Comparison of ENCODE assay signal across 30 mouse cellular contexts in the genomic region with DNA sequence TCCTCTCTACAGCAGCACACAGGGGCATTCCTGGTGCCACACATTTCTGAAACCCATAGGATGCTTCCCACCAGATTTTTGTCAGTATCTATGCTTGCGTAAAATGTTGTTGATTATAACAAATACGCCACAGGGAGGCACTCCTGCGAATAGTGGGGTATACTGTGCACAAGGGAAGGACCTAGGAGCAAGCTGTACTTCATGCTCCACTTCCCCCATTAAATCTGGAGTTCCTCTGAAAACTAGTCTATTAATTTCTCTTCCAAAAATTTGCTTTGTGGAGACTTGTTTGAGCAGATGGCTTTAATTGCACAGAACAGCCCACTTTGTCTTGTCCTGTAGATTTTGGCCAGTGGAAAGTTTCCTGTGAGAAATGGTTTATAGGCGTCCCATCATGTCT.
DNase-seq lines count a peak whose midpoint lies in the region; ATAC-seq and TF ChIP-seq lines count a peak whose summit lies in the region.
"Had no signal": no experiment of that assay in that cellular context is flagged by ENCODE, and none has a peak within 500 bp of the region (broad histone marks: within the 10 kb centered on the region; RNA-seq: fewer than 3 reads in every experiment).

No protein-coding gene starts in this region.

- TF ChIP-seq POLR2A in lung, adult 2 months (IDR thresholded peaks at IDR 0.05; ENCODE audit: borderline replicate concordance, extremely low read depth, low read depth, low read length) = no peak

- H3K9ac ChIP-seq in lung, embryonic 14.5 days = no peak overlapping the region
- H3K9ac ChIP-seq: heart, embryonic 12.5 days; hindbrain, embryonic 15.5 days; limb, embryonic 15.5 days; liver, embryonic 13.5 days; midbrain, embryonic 15.5 days; neural tube, embryonic 15.5 days; stomach, embryonic 15.5 days had no signal

- no peaks in the 10 kb centered on the region for H3K4me1 ChIP-seq in lung, embryonic 14.5 days (ENCODE audit: insufficient read depth)
- H3K4me1 ChIP-seq in lung, adult 2 months (ENCODE audit: control insufficient read depth, insufficient read depth, low read length) = no peaks in the 10 kb centered on the region
- H3K4me1 ChIP-seq: heart, embryonic 12.5 days; hindbrain, embryonic 15.5 days; liver, embryonic 13.5 days; neural tube, embryonic 15.5 days; stomach, embryonic 15.5 days had no signal

- WGBS in lung, embryonic 14.5 days = 85% methylated on average over 4 of the region's 4 CpGs
- 67% methylated on average over 4 of the region's 4 CpGs for WGBS in lung, adult 2 months

- H3K36me3 ChIP-seq in lung, embryonic 14.5 days (ENCODE audit: insufficient read depth) = no peaks in the 10 kb centered on the region
- H3K36me3 ChIP-seq: heart, embryonic 12.5 days; hindbrain, embryonic 10.5 days; hindbrain, embryonic 15.5 days; limb, embryonic 10.5 days; limb, embryonic 15.5 days; liver, embryonic 13.5 days; midbrain, embryonic 10.5 days; midbrain, embryonic 15.5 days; neural tube, embryonic 15.5 days; stomach, embryonic 15.5 days had no signal

- no peak overlapping the region for H3K4me2 ChIP-seq in lung, embryonic 14.5 days
- H3K4me2 ChIP-seq: heart, embryonic 12.5 days; hindbrain, embryonic 15.5 days; limb, embryonic 15.5 days; liver, embryonic 13.5 days; midbrain, embryonic 15.5 days; neural tube, embryonic 15.5 days; stomach, embryonic 15.5 days had no signal

- no peaks in the 10 kb centered on the region for H3K27me3 ChIP-seq in lung, embryonic 14.5 days (ENCODE audit: insufficient read depth, low read length)
- H3K27me3 ChIP-seq: CH12.LX; heart, embryonic 12.5 days; hindbrain, embryonic 15.5 days; liver, embryonic 13.5 days; midbrain, embryonic 15.5 days; stomach, embryonic 15.5 days had no signal

- TF ChIP-seq CTCF in lung, embryonic 14.5 days (IDR thresholded peaks at IDR 0.05; ENCODE audit: low read depth) = no peak
- TF ChIP-seq CTCF in lung, adult 2 months (IDR thresholded peaks at IDR 0.05; ENCODE audit: insufficient read depth, low read length) = no peak

- peak; percentile 66 for ATAC-seq in cerebellum, adult (ENCODE audit: insufficient number of reproducible peaks, low FRiP score, low TSS enrichment)
- no peak for ATAC-seq in lung, embryonic 14.5 days (ENCODE audit: insufficient read depth)
- ATAC-seq: forebrain, embryonic 14.5 days; inflammation-experienced regulatory T-cells, adult 6 months; midbrain, embryonic 15.5 days had no signal

- no peak overlapping the region for H3K4me3 ChIP-seq in lung, embryonic 14.5 days (ENCODE audit: low read depth, low read length)
- H3K4me3 ChIP-seq in lung, adult 2 months (replicated peaks; ENCODE audit: extremely low read depth, low read depth, low read length) = no peak overlapping the region
- H3K4me3 ChIP-seq: gastrocnemius, adult 2 months; heart, embryonic 12.5 days; hindbrain, embryonic 10.5 days; hindbrain, embryonic 15.5 days; limb, embryonic 10.5 days; limb, embryonic 15.5 days; liver, embryonic 13.5 days; midbrain, embryonic 10.5 days; midbrain, embryonic 15.5 days; neural tube, embryonic 15.5 days; stomach, embryonic 15.5 days had no signal

- no peaks in the 10 kb centered on the region for H3K9me3 ChIP-seq in lung, embryonic 14.5 days (ENCODE audit: low read depth, low read length)
- H3K9me3 ChIP-seq: heart, embryonic 12.5 days; hindbrain, embryonic 10.5 days; hindbrain, embryonic 15.5 days; limb, embryonic 10.5 days; limb, embryonic 15.5 days; liver, embryonic 13.5 days; midbrain, embryonic 10.5 days; midbrain, embryonic 15.5 days; neural tube, embryonic 15.5 days; stomach, embryonic 15.5 days had no signal

- H3K27ac ChIP-seq in lung, embryonic 14.5 days (ENCODE audit: low read depth) = no peak overlapping the region
- H3K27ac ChIP-seq: gastrocnemius, adult 2 months; hindbrain, embryonic 10.5 days; hindbrain, embryonic 15.5 days; kidney, postnatal 0 days; limb, embryonic 10.5 days; limb, embryonic 15.5 days; liver, embryonic 13.5 days; midbrain, embryonic 10.5 days; midbrain, embryonic 15.5 days; neural tube, embryonic 15.5 days; stomach, embryonic 15.5 days had no signal

- no peak for DNase-seq in cerebellum, postnatal 14 days
- peak; percentile 7 for DNase-seq in kidney, adult 9 months
- no peak for DNase-seq in kidney, adult 18-20 months
- DNase-seq in lung, embryonic 14.5 days = peak; percentile 8
- no peak for DNase-seq in lung, adult 2 months
- DNase-seq in cerebellum, adult 8-10 months = peak; percentile 34
- DNase-seq in heart, postnatal 4 days = no peak
- DNase-seq: adrenal gland, adult 8-10 months; gastrocnemius, adult 2 months; gastrocnemius, postnatal 36 days; heart, adult 18-20 months; kidney, adult 11 months; liver, embryonic 13.5 days; lung, adult 18-20 months; retina, postnatal 1 day; right cerebral cortex, postnatal 14 days had no signal

Comparison
In these comparisons a context has a peak if more than half of its experiments do, and no peak if none do; other contexts are left out.
1. DNase-seq: peak in kidney, adult 9 months (single experiment), lung, embryonic 14.5 days (single experiment) and cerebellum, adult 8-10 months (single experiment); none in cerebellum, postnatal 14 days (0 of 2), kidney, adult 18-20 months (single experiment), lung, adult 2 months (single experiment) and heart, postnatal 4 days (single experiment).